Mouse (Mus musculus): ENCODE measurements around the gene Cul4a. TPM values are rescaled to one million over a fixed set of nuclear protein-coding genes. Genes with fewer than 3 reads are reported as not detected.

The Cul4a gene
- polyA plus RNA-seq, 1 experiment, result 34.4 TPM

- H3K27ac ChIP-seq (ENCODE audit: insufficient read depth, low read depth, low read length), result no peak overlapping the region
- 58% methylated on average over 5 of the region's 5 CpGs for WGBS
- TF ChIP-seq CTCF (conservative IDR thresholded peaks at IDR 0.05; ENCODE audit: insufficient read depth, insufficient read length, low read depth, low read length), result no peak
- no peak for TF ChIP-seq POLR2A (IDR thresholded peaks at IDR 0.05; ENCODE audit: low read depth, low read length)
- DNase-seq, result no peak
- no peak overlapping the region for H3K4me3 ChIP-seq (ENCODE audit: insufficient read depth, low read depth, low read length)
- H3K4me1 ChIP-seq (ENCODE audit: control insufficient read depth, insufficient read depth, low read length), result peaks cover 25% of the 10 kb centered on the region
- H3K27me3 ChIP-seq (replicated peaks; ENCODE audit: control insufficient read depth, insufficient read depth, low read length), result no peaks in the 10 kb centered on the region
- peaks cover 10% of the 10 kb centered on the region for H3K36me3 ChIP-seq (ENCODE audit: control insufficient read depth, insufficient read depth, low read length)
These were observed 58.9 kb downstream of the Cul4a start for GRCm38 (mm10) chr8:13164361-13164760.

DNA sequence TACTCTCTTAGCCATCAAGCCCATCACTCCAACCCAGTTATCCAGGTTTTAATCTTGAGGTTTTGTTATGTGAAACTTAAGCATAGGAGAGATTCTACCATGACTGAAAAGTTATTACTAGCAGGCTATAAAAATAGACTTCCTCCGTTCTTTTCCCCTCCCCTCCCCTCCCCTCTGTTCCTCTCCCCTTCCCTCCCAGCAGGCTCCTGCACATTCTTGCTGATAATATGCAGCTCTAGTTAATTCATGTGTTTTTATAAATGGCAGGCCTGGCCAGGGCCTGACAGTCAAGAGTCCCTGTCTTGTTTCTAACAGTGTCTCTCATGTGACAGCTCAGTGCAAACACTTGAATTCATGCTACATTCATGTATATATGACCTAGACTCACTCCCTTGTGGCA is 65.1 kb downstream of the Cul4a start:
- Histone ChIP-seq H3K36me3 (ENCODE audit: control insufficient read depth, insufficient read depth, low read length) (peaks cover 17% of the 10 kb centered on the region), H3K27me3 (replicated peaks; ENCODE audit: control insufficient read depth, insufficient read depth, low read length) (no peaks in the 10 kb centered on the region), H3K4me1 (ENCODE audit: control insufficient read depth, insufficient read depth, low read length) (peaks cover 3% of the 10 kb centered on the region; the same call in 1 of the 2 replicates), H3K4me3 (ENCODE audit: insufficient read depth, low read depth, low read length) (no peak overlapping the region), H3K27ac (ENCODE audit: insufficient read depth, low read depth, low read length) (no peak overlapping the region)
- DNase-seq, result no peak
- WGBS, result 10% methylated on average over 1 of the region's 1 CpGs
- TF ChIP-seq POLR2A (IDR thresholded peaks at IDR 0.05; ENCODE audit: low read depth, low read length) (no peak), CTCF (conservative IDR thresholded peaks at IDR 0.05; ENCODE audit: insufficient read depth, insufficient read length, low read depth, low read length) (no peak)

- peaks cover 7% of the 10 kb centered on the region for H3K36me3 ChIP-seq (ENCODE audit: control insufficient read depth, insufficient read depth, low read length)
- TF ChIP-seq CTCF (conservative IDR thresholded peaks at IDR 0.05; ENCODE audit: insufficient read depth, insufficient read length, low read depth, low read length), result no peak
- no peak for TF ChIP-seq POLR2A (IDR thresholded peaks at IDR 0.05; ENCODE audit: low read depth, low read length)
These were observed 68.9 kb downstream of the Cul4a start for GRCm38 (mm10) chr8:13174305-13174704.

GRCm38 (mm10) chr8:13174811-13175210 is 69.4 kb downstream of the Cul4a start:
- TF ChIP-seq CTCF (conservative IDR thresholded peaks at IDR 0.05; ENCODE audit: insufficient read depth, insufficient read length, low read depth, low read length), result no peak
- TF ChIP-seq POLR2A (IDR thresholded peaks at IDR 0.05; ENCODE audit: low read depth, low read length), result no peak
- Histone ChIP-seq H3K4me1 (ENCODE audit: control insufficient read depth, insufficient read depth, low read length) (peaks cover 3% of the 10 kb centered on the region; the same call in 1 of the 2 replicates), H3K4me3 (ENCODE audit: insufficient read depth, low read depth, low read length) (no peak overlapping the region), H3K36me3 (ENCODE audit: control insufficient read depth, insufficient read depth, low read length) (peaks cover 7% of the 10 kb centered on the region), H3K27me3 (replicated peaks; ENCODE audit: control insufficient read depth, insufficient read depth, low read length) (no peaks in the 10 kb centered on the region), H3K27ac (ENCODE audit: insufficient read depth, low read depth, low read length) (no peak overlapping the region)
- peak; percentile 67 for DNase-seq
- WGBS, result 65% methylated on average over 4 of the region's 4 CpGs

More at GRCm38 (mm10) chr8:13174305-13174704, 68.9 kb downstream of the Cul4a start:
- H3K4me3 ChIP-seq (ENCODE audit: insufficient read depth, low read depth, low read length), result no peak overlapping the region
- H3K27me3 ChIP-seq (replicated peaks; ENCODE audit: control insufficient read depth, insufficient read depth, low read length), result no peaks in the 10 kb centered on the region
- 57% methylated on average over 4 of the region's 4 CpGs for WGBS
- peaks cover 3% of the 10 kb centered on the region; the same call in 1 of the 2 replicates for H3K4me1 ChIP-seq (ENCODE audit: control insufficient read depth, insufficient read depth, low read length)
- H3K27ac ChIP-seq (ENCODE audit: insufficient read depth, low read depth, low read length), result no peak overlapping the region
- peak; percentile 39 for DNase-seq

- WGBS, result 63% methylated on average over 1 of the region's 1 CpGs
- Histone ChIP-seq H3K27ac (ENCODE audit: insufficient read depth, low read depth, low read length) (no peak overlapping the region), H3K4me3 (ENCODE audit: insufficient read depth, low read depth, low read length) (no peak overlapping the region), H3K27me3 (replicated peaks; ENCODE audit: control insufficient read depth, insufficient read depth, low read length) (no peaks in the 10 kb centered on the region), H3K4me1 (ENCODE audit: control insufficient read depth, insufficient read depth, low read length) (peaks cover 5% of the 10 kb centered on the region; the same call in 1 of the 2 replicates), H3K36me3 (ENCODE audit: control insufficient read depth, insufficient read depth, low read length) (peaks cover 7% of the 10 kb centered on the region)
- peak; percentile 57 for DNase-seq
- no peak for TF ChIP-seq CTCF (conservative IDR thresholded peaks at IDR 0.05; ENCODE audit: insufficient read depth, insufficient read length, low read depth, low read length)
- no peak for TF ChIP-seq POLR2A (IDR thresholded peaks at IDR 0.05; ENCODE audit: low read depth, low read length)
These were observed 70.2 kb downstream of the Cul4a start for GRCm38 (mm10) chr8:13175650-13176049.

- Histone ChIP-seq H3K4me3 (ENCODE audit: insufficient read depth, low read depth, low read length) (no peak overlapping the region), H3K36me3 (ENCODE audit: control insufficient read depth, insufficient read depth, low read length) (peaks cover 5% of the 10 kb centered on the region; the same call in 1 of the 2 replicates), H3K27me3 (replicated peaks; ENCODE audit: control insufficient read depth, insufficient read depth, low read length) (no peaks in the 10 kb centered on the region), H3K27ac (ENCODE audit: insufficient read depth, low read depth, low read length) (no peak overlapping the region), H3K4me1 (ENCODE audit: control insufficient read depth, insufficient read depth, low read length) (peaks cover 5% of the 10 kb centered on the region; the same call in 1 of the 2 replicates)
- 71% methylated on average over 7 of the region's 7 CpGs for WGBS
- no peak for TF ChIP-seq CTCF (conservative IDR thresholded peaks at IDR 0.05; ENCODE audit: insufficient read depth, insufficient read length, low read depth, low read length)
- TF ChIP-seq POLR2A (IDR thresholded peaks at IDR 0.05; ENCODE audit: low read depth, low read length), result no peak
- DNase-seq, result no peak
These were observed 71.9 kb downstream of the Cul4a start for GRCm38 (mm10) chr8:13177173-13177852.

GRCm38 (mm10) chr8:13178137-13178536 is 72.7 kb downstream of the Cul4a start:
- H3K36me3 ChIP-seq (ENCODE audit: control insufficient read depth, insufficient read depth, low read length), result peaks cover 5% of the 10 kb centered on the region; the same call in 1 of the 2 replicates
- no peak overlapping the region for H3K4me3 ChIP-seq (ENCODE audit: insufficient read depth, low read depth, low read length)
- peaks cover 5% of the 10 kb centered on the region; the same call in 1 of the 2 replicates for H3K4me1 ChIP-seq (ENCODE audit: control insufficient read depth, insufficient read depth, low read length)
- no peaks in the 10 kb centered on the region for H3K27me3 ChIP-seq (replicated peaks; ENCODE audit: control insufficient read depth, insufficient read depth, low read length)
- no peak overlapping the region for H3K27ac ChIP-seq (ENCODE audit: insufficient read depth, low read depth, low read length)
- no peak for DNase-seq
- TF ChIP-seq POLR2A (IDR thresholded peaks at IDR 0.05; ENCODE audit: low read depth, low read length) (no peak), CTCF (conservative IDR thresholded peaks at IDR 0.05; ENCODE audit: insufficient read depth, insufficient read length, low read depth, low read length) (no peak)
- 87% methylated on average over 5 of the region's 5 CpGs for WGBS
